Mouse (Mus musculus) kidney, adult 2 months (tissue): ENCODE measurements around the gene Fbxo36.

Experiments
- CTCF ChIP-seq: fragments of 200-500 bp; conservative IDR thresholded peaks from 2 replicates; pipeline ENCODE4 v1.5.1; 2011; ENCODE audit warnings: low read depth, mild to moderate bottlenecking, control low read depth, low read length, moderate library complexity, mixed read lengths; ENCODE audit not compliant: insufficient read depth, insufficient read length
- POLR2A ChIP-seq: fragments of 200-500 bp; IDR thresholded peaks from one replicate; pipeline ENCODE4 v1.6.1; 2011; ENCODE audit warnings: low read depth, low read length, control low read depth

- no peak for TF ChIP-seq CTCF
- no peak for TF ChIP-seq POLR2A
Measured at GRCm38 (mm10) chr1:84897364-84897763, 57.7 kb downstream of the Fbxo36 start.
